Mouse (Mus musculus): ENCODE measurements around the gene En1. TPM values are rescaled to one million over a fixed set of nuclear protein-coding genes. Genes with fewer than 3 reads are reported as not detected.

The En1 gene
- 2.7 and 6.2 TPM in 2 replicates for polyA plus RNA-seq (2014; fragmentation: Nextera tagmentation; extraction: Ambion mirVana)

DNA sequence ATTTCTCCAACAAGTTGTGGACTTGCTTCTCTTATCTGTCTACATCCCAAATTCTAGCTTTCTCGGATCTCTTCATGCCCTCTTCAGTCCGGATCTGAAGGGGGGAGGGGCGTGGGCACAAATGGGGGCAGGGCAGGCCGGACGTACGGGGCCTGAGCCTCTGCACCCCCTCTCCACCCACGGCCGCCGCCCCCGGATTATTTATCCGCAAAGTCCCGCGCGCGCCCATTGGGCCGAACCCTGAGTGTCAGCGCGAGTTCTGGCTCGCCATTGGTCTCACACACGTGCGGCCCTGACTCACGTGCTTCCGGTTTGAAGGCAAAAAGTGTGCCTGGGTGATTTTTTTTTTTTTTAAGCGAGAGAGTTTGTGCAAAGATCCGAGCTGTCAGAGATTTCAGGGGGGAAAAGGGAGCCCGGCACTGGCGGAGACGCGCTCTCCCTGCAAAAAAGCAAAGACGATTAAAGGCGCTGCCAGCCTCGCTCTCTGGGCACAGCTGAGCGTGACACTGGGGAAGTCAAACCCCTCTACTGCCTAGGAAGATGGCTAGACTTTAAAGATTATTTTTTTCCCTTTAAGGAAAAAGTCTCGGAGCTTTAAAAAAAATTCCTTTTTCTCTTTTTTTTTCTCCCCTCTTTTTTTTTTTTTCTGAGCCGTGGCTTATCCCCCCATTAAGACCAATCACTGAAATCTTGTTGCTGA is at the start of gene En1:
Gene En1, plus strand, starts transcription at position 388 of the 700 bp plus-strand sequence.
- H3K9ac ChIP-seq, result peak within 1 kb of the TSS; percentile 65

DNA sequence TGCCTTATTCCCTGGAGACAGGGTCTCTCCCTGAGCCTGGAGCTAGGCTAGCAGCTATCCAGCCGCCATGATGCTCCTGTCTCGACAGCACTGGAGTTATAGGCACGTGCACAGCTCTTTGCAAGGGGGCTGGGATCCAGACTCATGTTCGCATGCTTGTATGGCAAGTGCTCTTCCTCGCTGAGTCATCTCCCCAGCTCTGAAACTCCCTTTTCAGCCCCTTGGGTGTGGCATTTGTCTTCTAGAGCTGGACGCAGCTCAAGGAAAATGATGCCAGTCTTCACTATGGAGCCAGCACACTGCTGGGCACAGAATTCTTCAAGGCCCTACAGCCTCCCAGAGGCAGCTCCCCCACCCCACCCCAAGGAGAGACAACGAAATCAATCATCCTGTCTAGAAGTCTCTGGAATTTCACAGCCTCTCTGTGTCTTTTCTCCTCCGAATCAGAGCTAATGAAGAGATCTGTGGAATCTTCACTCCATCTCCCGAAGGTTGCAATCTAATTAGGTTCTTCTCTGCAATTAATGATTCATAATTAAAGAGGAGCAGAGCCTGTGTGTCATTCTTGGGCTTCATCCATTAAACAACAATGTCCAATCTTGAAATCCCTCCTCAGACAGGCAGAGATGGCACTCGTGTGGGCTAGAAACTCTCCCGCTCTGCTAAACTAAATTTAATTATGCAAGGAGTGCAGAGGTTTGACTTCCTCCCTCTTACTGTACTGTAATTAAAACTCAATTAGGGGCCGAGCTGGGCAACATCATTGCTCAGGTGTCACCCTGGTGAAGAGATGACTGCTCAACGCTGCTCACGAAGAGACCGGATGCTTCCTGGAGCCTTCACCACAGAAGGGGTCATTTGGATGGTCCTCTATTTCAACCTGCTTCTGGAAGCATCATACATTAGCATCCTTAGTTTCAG is 45.0 kb upstream of the En1 start:
- Histone ChIP-seq H3K9ac (no peak overlapping the region), H3K4me2 (replicated peaks) (no peak overlapping the region), H3K9me3 (ENCODE audit: control insufficient read depth, low read length) (no peaks in the 10 kb centered on the region), H3K4me3 (replicated peaks; ENCODE audit: low read length) (no peak overlapping the region), H3K27me3 (ENCODE audit: control insufficient read depth, insufficient read depth, low read length) (no peaks in the 10 kb centered on the region), H3K4me1 (replicated peaks; ENCODE audit: control insufficient read depth, insufficient read depth, low read length) (no peaks in the 10 kb centered on the region), H3K27ac (no peak overlapping the region), H3K36me3 (replicated peaks; ENCODE audit: control insufficient read depth, insufficient read depth) (no peaks in the 10 kb centered on the region)
- DNase-seq (ENCODE audit: low spot score) (no peak), ATAC-seq (ENCODE audit: low FRiP score) (no peak)
- WGBS, result 73% methylated on average over 15 of the region's 15 CpGs

More for the DNA sequence above, at the start of gene En1:
- Histone ChIP-seq H3K27me3 (ENCODE audit: control insufficient read depth, insufficient read depth, low read length) (peaks cover 84% of the 10 kb centered on the region), H3K27ac (peak within 1 kb of the TSS; percentile 81), H3K4me1 (replicated peaks; ENCODE audit: control insufficient read depth, insufficient read depth, low read length) (no peaks in the 10 kb centered on the region), H3K36me3 (replicated peaks; ENCODE audit: control insufficient read depth, insufficient read depth) (no peaks in the 10 kb centered on the region), H3K4me2 (replicated peaks) (peak within 1 kb of the TSS; percentile 56), H3K9me3 (ENCODE audit: control insufficient read depth, low read length) (no peaks in the 10 kb centered on the region), H3K4me3 (replicated peaks; ENCODE audit: low read length) (peak within 1 kb of the TSS; percentile 39)
- WGBS, result under 1% methylated on average over 35 of the region's 35 CpGs
- DNase-seq (ENCODE audit: low spot score) (no peak), ATAC-seq (ENCODE audit: low FRiP score) (peak; percentile 73)

DNA sequence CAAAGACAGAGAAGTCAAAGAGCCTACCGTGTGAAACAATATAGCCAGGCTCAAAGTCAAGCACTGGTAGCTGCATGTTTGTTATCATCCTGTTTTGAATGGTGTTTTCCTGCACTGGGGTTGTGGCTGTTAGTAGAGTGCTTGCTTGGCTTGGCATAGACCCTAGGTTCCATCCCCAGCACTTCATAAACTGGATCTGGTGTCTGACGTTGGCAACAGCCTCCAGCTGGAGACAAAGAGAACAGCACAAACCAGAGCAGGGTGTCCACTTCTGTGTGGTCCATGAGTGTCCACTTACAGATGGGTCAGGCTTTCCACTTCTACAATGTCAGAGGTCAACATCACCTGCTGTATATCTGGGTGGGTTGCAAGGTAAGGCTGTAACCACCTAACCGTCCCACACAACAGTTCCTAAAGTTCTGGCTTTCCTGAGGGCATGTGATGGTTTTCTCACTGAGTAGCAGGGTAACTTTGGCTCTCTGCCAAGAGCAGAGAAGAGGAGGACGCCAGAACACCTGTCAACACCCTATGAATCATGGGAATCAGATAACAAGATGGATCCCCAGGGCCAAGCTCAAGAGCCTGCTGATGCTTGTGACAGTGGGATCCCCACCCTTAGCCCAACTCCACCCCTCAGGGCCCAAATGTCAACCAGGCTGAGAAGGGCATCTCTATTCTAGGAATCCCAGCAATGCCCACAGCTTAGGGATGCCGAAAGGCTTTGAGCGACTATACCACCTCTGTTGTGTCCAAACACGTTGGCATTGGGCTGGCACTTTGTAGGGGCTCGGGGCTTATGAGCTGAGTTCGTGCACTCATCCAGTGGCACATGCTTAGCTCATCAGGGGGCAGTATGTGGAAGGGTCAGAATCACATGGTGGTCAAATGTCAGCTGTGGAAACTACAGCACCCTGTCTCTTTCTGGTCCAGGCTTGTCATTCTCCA is 43.6 kb upstream of the En1 start:
- Histone ChIP-seq H3K4me3 (replicated peaks; ENCODE audit: low read length) (no peak overlapping the region), H3K4me1 (replicated peaks; ENCODE audit: control insufficient read depth, insufficient read depth, low read length) (no peaks in the 10 kb centered on the region), H3K4me2 (replicated peaks) (no peak overlapping the region), H3K36me3 (replicated peaks; ENCODE audit: control insufficient read depth, insufficient read depth) (no peaks in the 10 kb centered on the region), H3K27ac (no peak overlapping the region), H3K27me3 (ENCODE audit: control insufficient read depth, insufficient read depth, low read length) (no peaks in the 10 kb centered on the region), H3K9me3 (ENCODE audit: control insufficient read depth, low read length) (0 out of 2 replicates have a peak, but pooled peaks cover 3% of the 10 kb centered on the region), H3K9ac (no peak overlapping the region)
- 77% methylated on average over 9 of the region's 9 CpGs for WGBS
- DNase-seq (ENCODE audit: low spot score) (no peak), ATAC-seq (ENCODE audit: low FRiP score) (no peak)

DNA sequence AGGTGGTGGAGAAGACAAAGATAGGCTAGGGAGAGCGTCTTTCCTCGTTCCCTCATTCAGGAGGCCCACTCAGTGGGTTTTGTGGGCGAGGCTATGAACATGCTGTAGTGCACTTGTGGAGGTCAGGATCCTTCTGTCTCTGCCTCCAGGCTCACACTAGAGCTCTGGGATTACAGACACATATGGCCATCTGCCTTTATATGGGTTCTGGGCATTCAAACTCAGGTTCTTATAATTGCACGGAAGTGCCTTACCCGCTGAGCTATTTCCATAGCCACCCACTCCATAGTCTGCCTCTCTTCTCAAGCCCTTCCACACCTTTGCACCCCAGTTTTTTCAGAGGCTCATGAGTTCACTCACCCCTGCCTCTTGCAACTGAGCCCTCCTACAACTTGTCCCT is 42.3 kb upstream of the En1 start:
- ATAC-seq (ENCODE audit: low FRiP score), result no peak

DNA sequence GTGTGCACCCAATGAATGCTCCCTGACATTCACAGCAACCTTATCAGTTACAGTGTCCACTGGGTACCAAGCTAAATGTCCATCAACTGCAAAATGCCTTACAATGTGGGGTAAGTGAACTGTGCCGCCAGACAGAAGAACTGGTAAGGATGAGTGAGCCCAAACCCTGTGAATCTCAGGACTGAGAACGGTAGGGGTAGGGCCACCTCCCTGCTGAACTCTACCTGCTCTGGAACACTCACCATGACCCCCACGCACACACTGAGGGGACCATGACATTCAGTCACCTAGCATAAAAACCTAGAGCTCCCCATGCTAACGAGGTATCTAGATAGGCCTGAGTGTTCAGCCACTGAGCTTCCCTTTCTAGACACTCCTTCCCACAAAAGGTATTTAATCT is 20.9 kb upstream of the En1 start:
- Histone ChIP-seq H3K4me2 (replicated peaks) (no peak overlapping the region), H3K9ac (no peak overlapping the region), H3K27ac (no peak overlapping the region), H3K9me3 (ENCODE audit: control insufficient read depth, low read length) (no peaks in the 10 kb centered on the region), H3K4me1 (replicated peaks; ENCODE audit: control insufficient read depth, insufficient read depth, low read length) (no peaks in the 10 kb centered on the region), H3K36me3 (replicated peaks; ENCODE audit: control insufficient read depth, insufficient read depth) (no peaks in the 10 kb centered on the region), H3K27me3 (ENCODE audit: control insufficient read depth, insufficient read depth, low read length) (peaks cover 5% of the 10 kb centered on the region; the same call in 1 of the 2 replicates), H3K4me3 (replicated peaks; ENCODE audit: low read length) (no peak overlapping the region)
- no peak for DNase-seq (ENCODE audit: low spot score)
- WGBS, result 58% methylated on average over 4 of the region's 4 CpGs
- ATAC-seq (ENCODE audit: low FRiP score), result no peak

More for the DNA sequence above, 42.3 kb upstream of the En1 start:
- Histone ChIP-seq H3K9me3 (ENCODE audit: control insufficient read depth, low read length) (0 out of 2 replicates have a peak, but pooled peaks cover 3% of the 10 kb centered on the region), H3K27me3 (ENCODE audit: control insufficient read depth, insufficient read depth, low read length) (no peaks in the 10 kb centered on the region), H3K4me2 (replicated peaks) (no peak overlapping the region), H3K9ac (no peak overlapping the region), H3K36me3 (replicated peaks; ENCODE audit: control insufficient read depth, insufficient read depth) (no peaks in the 10 kb centered on the region), H3K4me3 (replicated peaks; ENCODE audit: low read length) (no peak overlapping the region), H3K4me1 (replicated peaks; ENCODE audit: control insufficient read depth, insufficient read depth, low read length) (no peaks in the 10 kb centered on the region), H3K27ac (no peak overlapping the region)
- WGBS, result 85% methylated on average over 5 of the region's 5 CpGs
- no peak for DNase-seq (ENCODE audit: low spot score)

DNA sequence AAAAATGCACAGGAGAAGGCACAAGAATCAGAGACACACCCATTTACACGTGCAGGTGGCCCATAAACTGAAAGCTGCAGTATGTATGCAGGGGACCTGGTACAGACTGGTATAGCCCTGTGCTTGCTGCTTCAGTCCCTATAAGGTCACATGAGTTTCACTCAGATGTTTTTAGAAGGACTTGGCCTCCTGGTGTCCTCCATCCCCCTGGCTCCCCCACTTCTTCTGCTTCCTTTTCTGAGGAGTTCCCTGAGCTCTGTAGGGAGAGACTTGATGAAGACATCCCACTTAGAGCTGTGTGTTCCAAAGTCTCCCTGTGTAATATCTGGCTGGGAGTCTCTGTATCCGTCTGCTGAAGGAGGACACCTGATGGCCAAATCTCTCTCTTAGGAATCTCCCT is 16.7 kb upstream of the En1 start:
- H3K4me2 ChIP-seq (replicated peaks), result no peak overlapping the region
- DNase-seq (ENCODE audit: low spot score) (no peak), ATAC-seq (ENCODE audit: low FRiP score) (no peak)
- WGBS, result 45% methylated on average over 2 of the region's 2 CpGs
- no peaks in the 10 kb centered on the region for H3K36me3 ChIP-seq (replicated peaks; ENCODE audit: control insufficient read depth, insufficient read depth)
- H3K4me3 ChIP-seq (replicated peaks; ENCODE audit: low read length), result no peak overlapping the region
- no peaks in the 10 kb centered on the region for H3K9me3 ChIP-seq (ENCODE audit: control insufficient read depth, low read length)
- H3K9ac ChIP-seq, result no peak overlapping the region
- H3K27ac ChIP-seq, result no peak overlapping the region
- no peaks in the 10 kb centered on the region for H3K4me1 ChIP-seq (replicated peaks; ENCODE audit: control insufficient read depth, insufficient read depth, low read length)
- peaks cover 17% of the 10 kb centered on the region for H3K27me3 ChIP-seq (ENCODE audit: control insufficient read depth, insufficient read depth, low read length)

DNA sequence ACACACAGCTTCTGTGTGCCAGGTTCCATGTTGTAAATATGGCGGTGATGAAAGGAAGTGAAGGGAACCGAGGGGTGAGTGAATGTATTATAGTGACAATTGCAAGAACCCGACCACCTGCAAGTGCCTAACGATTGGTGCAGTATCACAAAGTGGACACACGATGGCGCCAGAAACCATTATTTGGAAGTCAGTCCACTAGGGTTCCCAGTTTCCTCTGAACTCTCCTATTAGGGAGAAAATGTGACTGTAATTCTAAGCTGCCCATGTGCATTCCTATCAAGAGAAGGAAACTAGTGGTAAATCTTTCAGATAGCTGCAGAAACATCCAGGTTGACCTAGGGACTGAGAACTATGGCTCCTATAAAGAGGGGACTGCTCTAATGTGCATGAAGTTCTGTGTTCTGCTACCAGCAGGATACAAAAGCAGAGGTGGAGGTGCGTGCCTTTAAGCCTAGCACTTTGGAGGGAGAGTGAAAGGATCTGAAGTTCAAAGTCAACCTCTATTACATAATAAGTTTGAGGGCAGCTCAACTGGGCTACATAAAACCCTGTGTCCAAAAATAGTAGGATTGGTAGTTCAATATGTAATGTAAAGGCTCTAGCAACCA is 15.6 kb upstream of the En1 start:
- H3K4me2 ChIP-seq (replicated peaks), result no peak overlapping the region
- H3K9ac ChIP-seq, result no peak overlapping the region
- no peak overlapping the region for H3K27ac ChIP-seq
- peaks cover 26% of the 10 kb centered on the region for H3K27me3 ChIP-seq (ENCODE audit: control insufficient read depth, insufficient read depth, low read length)
- H3K4me1 ChIP-seq (replicated peaks; ENCODE audit: control insufficient read depth, insufficient read depth, low read length), result no peaks in the 10 kb centered on the region
- no peaks in the 10 kb centered on the region for H3K36me3 ChIP-seq (replicated peaks; ENCODE audit: control insufficient read depth, insufficient read depth)
- no peak overlapping the region for H3K4me3 ChIP-seq (replicated peaks; ENCODE audit: low read length)
- H3K9me3 ChIP-seq (ENCODE audit: control insufficient read depth, low read length), result no peaks in the 10 kb centered on the region
- DNase-seq (ENCODE audit: low spot score) (peak; percentile 94), ATAC-seq (ENCODE audit: low FRiP score) (peak; percentile 72; the same call in 1 of the 2 replicates)
- 13% methylated on average over 7 of the region's 7 CpGs for WGBS

DNA sequence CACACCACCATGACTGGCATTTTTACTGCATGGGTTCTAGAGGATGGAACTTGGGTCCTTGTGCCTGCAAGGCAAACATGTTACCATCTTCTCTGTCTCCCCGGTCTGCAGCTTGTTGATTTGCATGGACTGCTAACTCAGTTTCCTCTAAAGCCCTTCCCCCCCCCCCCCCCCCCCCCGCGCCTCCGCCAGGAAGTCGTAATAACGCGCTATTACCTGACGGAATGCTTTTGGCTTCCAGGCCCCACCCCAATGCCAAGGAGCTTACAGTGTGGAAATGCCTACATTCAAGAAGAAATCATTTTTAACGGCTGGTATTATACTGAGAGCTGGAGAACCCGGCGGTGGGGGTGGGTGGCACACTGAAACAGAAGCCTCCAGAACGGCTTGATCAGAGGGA is 14.8 kb upstream of the En1 start:
- Histone ChIP-seq H3K27me3 (ENCODE audit: control insufficient read depth, insufficient read depth, low read length) (peaks cover 34% of the 10 kb centered on the region), H3K4me3 (replicated peaks; ENCODE audit: low read length) (no peak overlapping the region), H3K9me3 (ENCODE audit: control insufficient read depth, low read length) (no peaks in the 10 kb centered on the region), H3K27ac (no peak overlapping the region), H3K36me3 (replicated peaks; ENCODE audit: control insufficient read depth, insufficient read depth) (no peaks in the 10 kb centered on the region), H3K4me2 (replicated peaks) (no peak overlapping the region), H3K9ac (no peak overlapping the region), H3K4me1 (replicated peaks; ENCODE audit: control insufficient read depth, insufficient read depth, low read length) (no peaks in the 10 kb centered on the region)
- ATAC-seq (ENCODE audit: low FRiP score), result no peak
- 74% methylated on average over 9 of the region's 12 CpGs for WGBS
- DNase-seq (ENCODE audit: low spot score), result no peak
